Mouse (Mus musculus): ENCODE data around the gene Btd. TPM values are rescaled to one million over a fixed set of nuclear protein-coding genes. Genes with fewer than 3 reads are reported as not detected.
"Not testable (repeated sequence)": the region's sequence is repeated elsewhere in the genome, so short reads cannot be mapped to it uniquely, and the experiment has no call there.

Gene Btd
- total RNA-seq (2021), result 10 to 100 TPM; 11.0 to 11.2 TPM
- long read RNA-seq, experiment 1, transcript Btd-201 (4 exons, 2,324 nt), result major isoform, 16 of 19 reads
- long read RNA-seq, experiment 1, partial matches to known transcripts, result 0 of 19 reads
- long read RNA-seq, experiment 1, other reads (novel, unspliced or antisense), result 3 of 19 reads
- long read RNA-seq, experiment 2, transcript Btd-201 (4 exons, 2,324 nt), result major isoform, 18 of 20 reads
- long read RNA-seq, experiment 2, partial matches to known transcripts, result 2 of 20 reads
- long read RNA-seq, experiment 2, other reads (novel, unspliced or antisense), result 0 of 20 reads

DNA sequence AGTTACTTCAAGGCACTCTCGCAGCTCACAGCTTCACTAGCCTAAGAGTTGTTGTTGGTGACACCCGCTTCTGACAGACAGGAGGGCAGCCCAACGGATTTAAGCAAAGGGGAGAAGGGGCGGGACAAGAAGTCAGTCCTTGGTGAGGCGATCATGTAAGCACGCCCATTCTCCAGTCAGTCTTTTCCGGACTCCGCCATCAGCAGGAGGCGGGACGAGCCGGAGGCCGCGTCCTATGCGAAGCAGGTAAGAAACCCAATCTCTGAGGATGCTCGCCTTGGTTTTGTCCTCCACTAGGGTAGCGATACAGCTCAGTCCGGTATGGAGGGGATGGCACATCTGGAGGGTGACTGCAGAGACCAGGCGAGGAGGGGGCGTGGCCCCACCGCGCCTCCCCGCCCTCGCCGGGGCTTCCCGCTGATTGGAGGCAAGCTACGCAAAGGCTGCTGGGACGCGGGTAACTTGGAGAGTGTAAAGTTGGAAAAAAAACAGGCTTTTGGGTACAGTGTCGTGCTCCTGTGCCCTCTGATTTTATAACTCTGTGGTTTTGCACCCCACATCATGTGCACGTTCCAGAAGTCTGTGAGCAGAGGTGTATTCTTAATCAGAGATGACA, at the start of gene Btd, which contains the start of gene Hacl1:
TSS of gene Btd (plus strand) at position 139 of the 616 bp plus-strand sequence.
TSS of gene Hacl1 (minus strand) at position 397 of the 616 bp plus-strand sequence.
- peak; percentile 91 to 92 for DNase-seq (ENCODE audit: low spot score in 2 of 2)

DNA sequence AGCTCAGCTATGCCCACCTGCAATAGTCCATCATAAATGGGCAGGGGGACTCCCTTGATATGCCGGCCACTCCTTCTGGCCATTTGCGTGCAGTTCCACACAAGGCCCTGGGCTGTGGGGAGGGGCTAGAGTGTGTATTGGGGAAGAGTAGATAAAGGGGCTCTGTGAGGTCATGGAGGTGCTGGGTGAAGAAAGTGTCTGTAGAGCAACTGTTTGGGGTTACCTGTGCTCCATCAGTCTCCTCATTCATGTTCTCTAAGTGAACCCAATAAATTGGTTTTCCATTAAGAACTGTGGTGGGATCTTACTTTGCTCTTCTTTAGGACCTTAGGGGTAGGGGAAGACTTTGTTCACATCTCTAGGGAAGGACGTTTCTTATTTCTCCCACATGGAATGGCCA, 49.6 kb upstream of the Btd start, which contains the start of gene Colq:
TSS of gene Colq (minus strand) at position 101 of the 400 bp plus-strand sequence.
- DNase-seq (ENCODE audit: low spot score in 2 of 2), result no peak

DNA sequence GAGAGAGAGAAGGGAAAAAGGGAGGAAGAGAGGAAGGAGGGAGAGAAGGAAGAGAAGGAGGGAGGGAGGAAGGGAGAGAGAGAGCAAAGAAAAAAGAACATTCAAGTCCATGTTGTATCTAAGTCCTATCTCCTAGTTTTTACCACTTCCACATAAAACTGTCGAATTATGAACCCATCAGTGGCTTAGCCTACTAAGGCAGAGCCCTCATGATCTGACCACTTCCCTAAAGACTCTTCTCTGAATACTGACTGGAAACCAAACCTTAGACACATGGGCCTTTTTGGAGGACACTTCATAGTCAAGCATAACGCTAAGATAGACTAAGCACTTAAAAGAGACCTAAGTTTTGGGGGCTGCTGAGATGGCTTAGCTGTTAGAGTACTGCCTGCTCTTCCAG, 47.8 kb upstream of the Btd start:
- DNase-seq (ENCODE audit: low spot score in 2 of 2), result no peak

DNA sequence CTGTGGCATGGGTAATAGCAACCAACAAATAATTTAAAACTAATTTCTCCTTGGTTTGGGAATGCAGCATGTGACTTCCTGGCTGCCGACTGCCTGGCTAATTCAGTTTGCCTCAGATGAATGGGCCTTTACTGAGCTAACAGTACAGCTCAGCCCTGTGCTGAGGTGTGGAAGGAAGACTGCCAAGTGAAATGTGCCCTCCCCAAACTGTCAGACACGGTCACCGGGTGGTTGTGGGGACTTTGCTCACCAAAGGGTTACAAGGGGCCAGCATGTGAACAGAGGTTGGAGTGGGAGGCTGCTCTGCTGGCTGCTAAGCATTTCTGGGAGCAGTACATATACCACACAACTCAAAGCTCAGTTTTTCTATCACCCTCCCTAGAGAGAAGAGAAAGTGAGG, 46.1 kb upstream of the Btd start:
- DNase-seq (ENCODE audit: low spot score in 2 of 2), result no peak

DNA sequence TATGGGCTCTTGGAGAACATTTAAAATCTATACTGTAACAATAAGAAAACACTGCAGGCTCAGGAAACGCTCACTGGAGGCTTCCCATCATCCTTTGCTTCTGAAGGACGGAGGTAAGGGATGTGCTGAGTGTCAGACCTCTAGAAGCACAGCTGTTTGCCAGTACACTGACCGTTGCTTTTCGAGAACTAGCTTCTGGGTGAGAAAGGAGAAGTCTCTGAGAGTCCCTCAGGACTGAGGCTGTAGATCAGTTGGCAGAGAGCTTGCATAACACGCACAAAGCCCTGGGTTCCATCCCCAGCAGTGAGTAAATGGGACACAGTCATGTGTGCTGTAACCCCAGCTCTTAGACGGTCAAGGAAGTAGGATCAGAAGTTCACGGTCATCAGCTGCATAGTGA, 44.4 kb upstream of the Btd start:
- DNase-seq (ENCODE audit: low spot score in 2 of 2), result no peak

DNA sequence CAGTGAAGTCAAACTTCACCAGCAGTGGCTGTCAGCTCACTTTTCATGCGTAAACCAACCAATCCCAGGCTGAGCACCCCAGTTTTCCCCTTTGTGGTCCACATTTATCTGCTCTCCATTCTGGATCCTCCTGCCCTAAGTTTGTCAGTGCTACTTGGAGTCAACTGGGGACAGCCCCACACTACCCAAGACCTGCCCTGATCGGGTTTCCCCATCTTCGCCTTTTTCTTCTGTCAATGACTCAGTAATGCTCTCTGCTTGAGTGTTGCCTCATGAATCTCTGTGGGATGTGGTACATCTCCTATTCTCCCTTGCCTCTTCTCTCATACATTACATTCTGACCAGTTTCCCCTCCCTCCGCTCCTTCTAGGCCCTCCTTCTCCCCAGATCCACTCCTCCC, 43.4 kb upstream of the Btd start:
- DNase-seq (ENCODE audit: low spot score in 2 of 2), result no peak

DNA sequence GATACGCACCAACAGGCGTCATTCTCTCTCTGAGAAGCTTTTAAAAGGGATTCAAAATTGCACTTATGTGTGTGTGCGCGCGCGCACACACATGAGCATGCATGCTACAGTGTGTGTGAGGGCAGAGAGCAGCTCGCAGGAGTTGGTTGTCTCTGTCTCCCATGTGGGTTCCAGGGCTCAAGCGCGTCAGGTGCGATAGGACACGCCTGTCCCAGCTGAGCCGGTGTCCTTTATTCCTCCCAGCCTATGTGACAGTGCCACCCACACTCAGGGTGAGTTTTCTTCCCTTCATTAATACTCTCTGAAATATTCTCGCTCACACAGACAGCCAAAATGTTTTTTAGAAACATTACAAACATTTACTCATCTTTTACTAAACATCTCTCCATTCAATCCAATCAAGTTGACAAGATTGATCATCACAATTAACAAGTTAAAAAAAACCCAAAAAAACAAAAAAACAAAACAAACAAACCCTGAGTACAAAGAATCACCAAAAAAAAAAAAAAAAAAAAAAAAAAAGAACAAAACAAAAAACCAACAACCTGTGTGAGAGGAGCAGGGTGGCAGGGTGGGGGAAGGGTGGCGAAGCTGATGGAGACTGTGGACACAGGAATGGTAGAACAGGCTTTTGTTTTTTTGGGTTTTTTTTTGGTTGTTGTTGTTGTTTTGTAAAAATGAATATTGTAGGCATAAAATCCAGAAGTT, 38.8 kb upstream of the Btd start:
- DNase-seq (ENCODE audit: low spot score in 2 of 2), result no peak

DNA sequence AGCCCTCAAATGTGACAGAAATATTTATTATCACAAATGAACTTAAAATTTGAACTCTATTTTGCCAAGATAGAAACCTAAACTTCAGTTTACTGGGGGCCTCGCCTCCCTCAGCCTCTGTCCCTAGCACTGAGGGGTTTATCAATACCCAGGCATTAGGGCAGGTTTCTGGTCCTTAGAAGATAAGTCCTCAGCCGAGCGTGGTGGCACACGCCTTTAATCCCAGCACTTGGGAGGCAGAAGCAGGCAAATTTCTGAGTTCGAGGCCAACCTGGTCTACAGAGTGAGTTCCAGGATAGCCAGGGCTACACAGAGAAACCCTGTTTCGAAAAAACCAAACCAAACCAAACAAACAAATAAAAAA, 38.2 kb upstream of the Btd start:
- DNase-seq (ENCODE audit: low spot score in 2 of 2), result not testable (repeated sequence)

DNA sequence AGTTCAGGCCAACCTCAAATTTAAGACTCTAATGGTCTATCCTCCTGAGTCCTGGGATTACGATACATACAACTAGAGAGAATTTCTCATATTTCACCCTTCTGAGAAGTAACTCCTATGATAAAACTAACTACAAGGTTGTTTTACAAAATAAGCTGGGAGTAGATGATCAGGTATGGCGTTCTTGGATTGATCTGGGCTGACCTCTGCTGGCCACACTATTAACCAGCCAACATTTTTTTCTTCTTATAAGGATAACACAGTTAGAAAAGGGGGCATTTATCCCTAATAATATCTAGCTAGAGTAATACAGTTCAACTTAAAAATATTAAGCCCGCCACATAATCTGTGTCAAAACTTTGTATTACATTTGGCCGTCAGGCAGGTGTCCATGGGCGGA, 35.9 kb upstream of the Btd start:
- no peak for DNase-seq (ENCODE audit: low spot score in 2 of 2)

DNA sequence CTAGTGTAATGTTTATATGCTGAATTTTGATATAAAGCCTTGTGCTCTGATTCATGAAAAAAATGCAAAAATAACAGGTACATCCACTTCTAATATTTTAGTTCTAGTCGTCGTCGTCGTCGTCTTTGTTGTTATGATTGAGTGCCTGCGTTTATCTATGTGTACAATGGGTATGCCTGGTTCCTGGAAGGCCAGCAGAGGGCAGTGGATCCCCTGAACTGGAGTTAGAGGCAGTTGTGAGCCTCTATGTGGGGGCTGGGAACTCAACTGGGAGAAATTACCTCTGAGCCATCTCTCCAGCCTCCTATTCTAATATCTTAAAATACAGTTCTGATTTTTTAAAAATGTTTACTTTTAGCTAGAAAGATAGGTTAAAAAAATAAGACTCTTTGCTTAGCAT, 35.3 kb upstream of the Btd start:
- DNase-seq (ENCODE audit: low spot score in 2 of 2), result no peak

DNA sequence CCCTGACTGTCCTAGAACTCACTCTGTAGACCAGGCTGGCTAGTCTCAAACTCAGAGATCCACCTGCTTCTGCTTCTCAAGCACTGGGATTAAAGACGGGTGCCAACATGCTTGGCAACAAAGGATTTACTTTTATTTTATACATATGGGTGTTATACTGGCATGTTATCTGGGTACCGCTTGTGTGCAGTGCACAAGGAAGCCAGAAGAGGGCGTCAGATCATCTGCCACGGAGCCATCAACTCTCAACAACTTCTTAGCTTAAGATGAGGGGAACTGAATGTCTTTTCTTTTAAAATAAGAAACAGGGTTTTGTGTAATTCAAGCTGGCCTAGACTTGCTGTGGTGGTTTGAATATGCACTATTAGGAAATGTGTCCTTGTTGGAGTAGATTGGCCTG, 28.8 kb upstream of the Btd start:
- no peak for DNase-seq (ENCODE audit: low spot score in 2 of 2)

DNA sequence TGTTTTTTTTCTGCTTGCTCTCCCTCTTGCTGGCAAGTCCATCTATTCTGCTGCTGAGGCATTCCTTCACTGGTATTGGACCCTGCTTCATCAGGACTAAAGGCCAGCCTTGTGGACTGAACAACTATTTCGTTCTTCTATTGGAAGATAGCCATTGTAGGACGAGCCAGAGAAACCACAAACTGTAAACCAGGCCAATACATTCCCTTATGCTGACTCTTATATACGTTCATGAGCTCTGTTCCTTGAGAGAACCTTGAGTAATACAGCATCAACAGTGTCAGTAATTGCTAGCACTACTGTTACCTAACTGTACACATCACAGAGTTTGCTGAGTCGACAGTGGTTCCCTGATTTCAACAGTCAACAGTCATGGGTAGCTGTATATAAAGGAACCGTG, 27.2 kb upstream of the Btd start:
- no peak for DNase-seq (ENCODE audit: low spot score in 2 of 2)

DNA sequence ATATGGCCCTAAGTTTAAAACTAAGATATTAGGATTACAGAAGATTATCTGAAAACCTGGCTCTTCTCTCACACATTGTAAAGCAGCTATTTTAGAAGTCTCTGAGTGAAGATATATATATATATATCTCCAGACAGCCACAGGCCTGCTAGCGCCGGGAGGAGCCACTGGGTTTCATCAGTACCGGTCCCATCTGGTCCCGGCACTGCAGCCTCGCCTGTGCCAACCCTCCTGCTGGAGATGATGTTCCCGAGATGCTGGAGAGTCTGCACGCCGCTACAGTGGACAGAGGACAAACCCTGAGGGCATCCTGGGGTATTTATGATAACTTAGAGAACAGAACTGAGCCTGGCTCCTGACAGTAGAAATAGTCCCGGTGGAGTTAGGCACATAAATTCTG, 23.6 kb upstream of the Btd start:
- DNase-seq (ENCODE audit: low spot score in 2 of 2), result no peak

DNA sequence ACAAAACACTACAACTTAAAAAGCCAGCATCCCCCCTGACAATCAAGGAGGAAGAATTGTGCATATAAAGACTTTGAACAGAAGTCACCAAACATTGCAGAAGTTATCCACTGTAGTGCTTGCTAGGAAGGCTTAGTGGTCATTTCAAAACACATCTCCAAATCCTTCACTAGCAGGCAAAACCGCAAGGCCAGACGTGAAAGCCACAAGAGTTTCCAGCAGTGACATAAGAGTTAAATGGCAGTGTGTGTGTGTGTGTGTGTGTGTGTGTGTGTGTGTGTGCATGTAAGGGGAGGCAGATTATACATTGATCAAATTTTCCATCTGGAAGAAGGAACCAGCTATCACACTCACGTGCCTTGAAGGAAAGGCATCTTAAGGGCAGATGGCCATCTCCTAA, 22.8 kb upstream of the Btd start:
- DNase-seq (ENCODE audit: low spot score in 2 of 2), result no peak

DNA sequence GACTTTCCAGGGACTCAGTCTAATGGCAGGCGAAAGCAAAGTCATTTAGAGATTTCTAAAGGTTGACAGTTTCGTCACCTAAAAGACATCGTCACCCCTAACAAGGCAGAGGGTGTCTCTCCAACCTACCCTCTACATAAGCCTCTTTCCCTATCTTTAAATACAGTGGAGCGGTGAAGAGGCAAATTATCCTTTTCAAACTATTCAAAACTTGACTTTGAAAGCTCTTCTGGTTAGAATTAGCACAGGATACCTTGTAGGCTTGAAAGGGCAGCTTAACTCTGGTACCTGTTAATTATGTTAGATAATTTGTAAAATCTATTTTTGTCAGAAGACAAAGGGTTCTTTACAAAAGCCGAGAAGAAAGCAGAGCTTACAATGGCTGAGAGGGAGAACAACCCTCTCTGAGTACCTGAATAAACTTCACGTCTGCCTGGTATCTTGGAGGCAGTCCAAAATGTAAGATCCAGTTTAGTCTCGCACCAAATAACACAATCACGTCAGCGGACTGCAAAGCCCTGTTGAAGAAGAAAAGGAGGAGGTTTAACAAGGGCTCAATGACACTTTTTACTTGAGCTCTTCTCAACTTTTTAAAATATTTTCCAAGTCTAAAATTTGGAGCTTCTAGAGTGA, 20.1 kb upstream of the Btd start:
- no peak for DNase-seq (ENCODE audit: low spot score in 2 of 2)

DNA sequence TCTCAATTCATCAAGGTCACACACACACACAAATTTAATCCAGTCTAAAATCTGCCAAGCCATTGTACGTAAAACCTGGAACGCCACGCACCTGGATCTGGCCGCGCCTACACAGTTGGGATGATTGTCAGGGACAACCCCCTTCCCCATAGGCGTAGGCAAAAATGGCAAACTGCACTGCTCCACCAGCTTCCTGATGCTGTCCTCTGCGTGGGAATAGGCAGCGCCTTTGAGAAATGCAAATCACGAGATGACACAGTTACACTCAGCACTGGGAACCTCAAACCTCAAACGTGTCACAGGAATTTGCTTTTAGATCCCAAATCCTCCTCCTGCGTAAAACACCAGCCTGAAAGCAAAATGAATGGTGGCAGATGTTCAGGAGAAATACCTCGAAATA, 18.1 kb upstream of the Btd start:
- no peak for DNase-seq (ENCODE audit: low spot score in 2 of 2)

DNA sequence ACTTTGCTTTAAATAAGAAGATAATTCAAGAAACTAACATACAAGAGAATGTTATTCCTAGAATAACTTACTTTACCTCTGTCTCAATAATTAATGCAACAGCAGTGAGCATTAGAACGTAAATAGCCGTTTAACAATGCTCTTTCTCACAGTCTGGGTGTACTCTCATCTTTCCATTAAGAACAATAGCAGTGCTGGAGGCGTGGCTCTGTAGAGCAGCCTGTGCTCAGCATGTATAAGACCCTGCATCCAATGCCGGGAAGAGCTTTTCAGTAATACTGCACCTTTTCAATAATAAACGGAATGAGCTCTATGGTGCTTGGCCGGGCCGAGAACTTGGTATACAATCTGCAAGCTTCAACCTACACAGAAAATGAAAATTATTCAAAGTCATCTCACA, 10.2 kb upstream of the Btd start:
- DNase-seq (ENCODE audit: low spot score in 2 of 2), result no peak

DNA sequence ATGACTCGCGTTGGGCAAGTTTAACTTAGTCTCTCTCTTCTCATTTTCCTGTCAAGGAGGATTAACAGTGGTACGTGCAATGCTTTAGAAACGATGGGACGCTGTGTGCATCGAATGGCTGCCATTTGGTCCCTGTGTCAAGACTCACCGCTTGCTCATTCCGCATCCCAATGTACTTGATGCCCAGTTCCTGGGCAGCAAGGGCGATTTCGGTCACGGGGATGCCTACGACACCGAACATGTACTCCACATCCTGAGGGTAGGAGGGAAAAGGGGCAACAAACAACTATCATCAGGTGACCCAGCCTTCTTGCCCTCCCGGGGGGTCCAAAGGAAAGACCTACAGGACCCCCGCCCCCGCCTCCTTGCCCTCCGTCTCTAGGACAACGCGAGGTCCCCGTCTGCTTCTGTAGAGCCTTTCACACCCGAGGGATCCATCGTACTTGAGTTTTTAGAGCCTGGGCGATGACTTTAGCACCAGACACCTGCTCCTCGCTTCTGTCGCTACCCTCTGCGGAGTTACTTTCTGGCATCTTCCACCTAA, 410 bp upstream of the Btd start, which contains the start of gene Gm49387:
TSS of gene Gm49387 (minus strand) at position 533 of the 544 bp plus-strand sequence.
- DNase-seq (ENCODE audit: low spot score in 2 of 2), result no peak

DNA sequence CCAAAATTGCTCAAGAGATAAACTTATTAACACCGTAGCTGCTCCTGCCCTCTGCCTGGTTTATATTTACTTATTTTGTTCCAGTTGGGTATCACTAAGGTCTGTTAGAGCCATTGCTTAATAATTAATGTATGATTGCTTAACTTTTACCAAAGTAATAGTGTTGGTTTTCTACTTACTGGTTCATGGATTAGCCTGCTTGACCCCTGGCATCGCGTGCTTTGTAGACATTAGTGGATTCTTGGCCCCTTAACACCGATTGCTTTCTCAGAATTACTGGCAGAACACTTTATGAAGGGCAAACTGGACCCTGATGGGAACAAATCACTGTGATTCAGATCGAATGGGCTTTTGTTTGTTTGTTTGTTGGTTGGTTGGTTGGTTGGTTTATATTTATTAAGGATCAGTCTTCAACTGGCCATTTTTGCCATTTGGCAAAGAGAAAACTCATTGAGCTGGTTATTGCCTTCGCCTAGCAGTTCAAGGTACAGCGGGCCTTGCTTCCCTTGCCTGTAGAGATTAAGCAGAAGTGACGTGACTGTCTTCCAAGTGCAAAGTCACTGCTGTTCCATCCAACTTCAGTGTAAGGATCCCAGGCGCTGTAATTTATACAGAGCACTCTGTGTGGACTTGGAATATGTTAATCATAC, 803 bp downstream of the Btd start:
- no peak for DNase-seq (ENCODE audit: low spot score in 2 of 2)

DNA sequence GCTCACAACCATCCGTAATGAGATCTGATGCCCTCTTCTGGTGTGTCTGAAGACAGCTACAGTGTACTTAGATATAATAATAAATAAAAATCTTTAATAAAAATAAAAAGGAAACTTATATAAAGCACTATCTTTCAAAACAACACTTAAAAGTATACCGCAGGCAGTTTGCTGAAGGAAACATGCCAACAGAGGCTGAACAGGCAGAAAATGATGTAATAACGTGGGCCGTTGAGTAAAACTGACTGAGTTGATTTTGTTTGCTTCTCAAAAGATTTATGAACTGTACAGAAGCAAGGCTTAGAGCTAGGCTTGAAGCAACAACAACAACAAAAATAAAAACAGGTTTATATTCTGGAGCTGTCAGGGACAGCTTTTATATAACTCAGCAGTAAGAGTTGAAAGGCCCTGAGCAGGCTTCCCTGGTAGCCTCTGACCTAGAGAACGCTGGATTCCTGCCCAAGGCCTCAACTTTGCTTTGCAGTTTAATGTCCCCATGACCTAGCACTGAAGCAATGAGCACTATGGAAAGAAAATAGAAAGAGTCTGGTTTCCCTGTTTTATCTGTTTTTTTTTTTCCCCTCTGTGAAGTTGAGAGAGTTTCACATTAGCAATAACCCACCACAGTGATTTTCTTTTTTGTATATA, 3.5 kb downstream of the Btd start:
- no peak for DNase-seq (ENCODE audit: low spot score in 2 of 2)

Measured in layer of hippocampus, postnatal 14 days (tissue).